Mouse (Mus musculus): Measurements from ENCODE around the gene Prlr.

GRCm38 (mm10) chr15:10200991-10201390 is 24.0 kb downstream of the Prlr start:
- TF ChIP-seq CTCF (IDR thresholded peaks at IDR 0.05; ENCODE audit: extremely low read depth, insufficient read depth, low read length), result no peak
- no peak for TF ChIP-seq POLR2A (IDR thresholded peaks at IDR 0.05; ENCODE audit: extremely low read depth, insufficient read depth, low read length)
